Mouse (Mus musculus) left cerebral cortex, adult 18-20 months (tissue): ENCODE results near the gene Ctf2. TPM values are rescaled to one million over a fixed set of nuclear protein-coding genes. Genes with fewer than 3 reads are reported as not detected.
"Not testable (repeated sequence)": the region's sequence is repeated elsewhere in the genome, so short reads cannot be mapped to it uniquely, and the experiment has no call there.

Experiments used
- DNase-seq, 2 experiments: peaks; one replicate each; pipeline ENCODE4 v3.0.0; 2021 to 2022; ENCODE audit warnings: low spot score in 2 of 2, mixed read lengths in 1 of 2
- long read RNA-seq, 2 experiments: library from polyadenylated mRNA; stranded (forward); transcript quantifications; one replicate each; pipeline ENCODE4 v2.0.0; 2021
- total RNA-seq, 2 experiments: library from RNA; stranded (reverse); gene quantifications; 2 replicates each; pipeline ENCODE4 v1.2.3; 2021

The Ctf2 gene
- not detected for total RNA-seq
- long read RNA-seq, experiment 1: 0 reads
- long read RNA-seq, experiment 2: 0 reads

DNA sequence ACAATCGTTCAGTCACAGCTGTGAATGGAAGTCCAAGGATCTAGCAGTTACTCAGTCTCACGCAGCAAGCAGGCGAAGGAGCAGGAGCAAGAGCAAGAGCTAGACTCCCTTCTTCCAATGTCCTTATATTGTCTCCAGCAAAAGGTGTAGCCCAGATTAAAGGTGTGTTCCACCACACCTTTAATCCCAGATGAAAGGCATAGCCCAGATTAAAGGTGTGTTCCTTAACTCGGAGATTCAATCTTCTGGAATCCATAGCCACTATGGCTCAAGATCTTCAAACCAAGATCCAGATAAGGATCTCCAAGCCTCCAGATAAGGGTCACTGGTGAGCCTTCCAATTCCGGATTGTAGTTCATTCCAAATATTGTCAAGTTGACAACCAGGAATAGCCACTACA lies at the start of gene Ctf2:
Ctf2 (minus strand) TSS at position 101 of the 400 bp plus-strand sequence.
- not testable (repeated sequence) for DNase-seq

DNA sequence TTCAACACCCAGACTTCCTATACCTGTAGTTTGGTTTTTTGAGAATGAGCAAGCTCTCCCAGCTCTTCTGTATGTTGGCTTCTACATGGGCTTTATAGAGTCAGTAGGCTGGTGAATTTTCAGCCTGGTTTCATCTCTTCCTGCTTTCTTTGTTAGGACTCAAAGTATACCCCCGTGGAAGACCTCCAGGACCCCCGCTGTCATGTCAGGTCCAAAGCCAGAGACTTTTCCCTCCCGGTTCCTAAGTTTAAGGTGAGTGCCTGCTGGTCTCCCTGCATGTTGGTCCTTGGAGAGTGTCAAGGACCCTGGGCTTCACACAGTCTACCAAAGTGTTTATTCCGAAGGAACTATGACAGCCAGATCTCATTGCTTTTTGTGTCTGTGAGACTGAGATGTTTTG lies 46.4 kb upstream of the Ctf2 start:
- no peak for DNase-seq

DNA sequence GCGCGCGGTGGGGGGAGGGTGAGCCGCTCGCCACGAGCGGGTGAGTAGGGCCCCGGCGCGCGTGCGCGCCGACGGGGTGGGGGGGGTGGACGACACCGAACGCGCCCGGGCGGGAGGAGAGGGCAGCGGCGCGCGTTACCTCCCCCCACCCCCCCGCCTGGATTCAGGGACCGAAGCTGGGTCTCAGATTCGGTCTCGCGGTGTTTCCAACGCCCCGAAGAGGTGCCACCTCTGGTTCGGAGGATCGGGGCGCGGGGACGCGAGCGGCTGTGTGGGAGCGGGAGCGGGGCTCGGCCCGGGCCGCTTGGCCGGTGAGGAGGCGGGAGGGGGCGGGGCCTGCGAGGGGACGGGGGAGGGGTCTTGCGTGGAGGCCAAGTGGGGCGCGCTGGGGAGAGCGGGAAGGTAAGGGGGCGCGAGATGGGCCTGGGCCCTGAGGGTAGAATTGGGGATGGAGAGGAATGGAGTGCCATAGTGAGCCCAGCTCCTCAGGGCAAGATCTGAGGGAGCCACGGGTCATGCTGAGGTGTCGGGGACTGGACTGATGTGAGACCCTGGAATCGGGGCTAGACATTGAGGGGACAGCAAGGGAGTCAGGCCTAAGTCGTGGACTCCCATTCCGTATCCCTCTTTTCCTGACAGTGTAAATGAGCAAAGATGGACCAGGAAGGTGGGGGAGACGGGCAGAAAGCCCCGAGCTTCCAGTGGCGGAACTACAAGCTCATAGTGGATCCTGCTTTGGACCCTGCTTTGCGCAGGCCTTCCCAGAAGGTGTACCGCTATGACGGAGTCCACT lies 45.7 kb upstream of the Ctf2 start:
- peak in 1 of 2 experiments; percentile 30 for DNase-seq

GRCm38 (mm10) chr7:127776878-127777473 lies 45.0 kb upstream of the Ctf2 start:
- DNase-seq: peak; percentile 96

DNA sequence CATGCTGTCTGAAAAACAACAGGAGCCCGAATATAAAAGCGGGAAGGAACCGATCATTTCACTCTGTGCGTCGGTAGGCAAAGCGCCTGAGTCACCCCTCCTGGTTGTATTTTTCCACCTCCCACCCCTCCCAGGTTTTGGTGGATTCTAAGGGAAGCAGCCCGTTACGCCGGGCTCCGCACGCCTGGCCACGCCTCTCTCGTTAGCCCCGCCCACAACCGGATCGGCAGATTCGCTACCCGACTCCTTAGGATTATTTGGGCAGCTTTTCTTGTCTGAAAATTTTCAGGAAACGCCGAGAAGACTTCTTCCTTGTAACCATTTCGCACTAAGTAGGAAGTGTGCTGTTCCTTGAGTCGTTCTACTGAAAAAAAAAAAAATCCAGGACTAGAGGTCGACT lies 44.5 kb upstream of the Ctf2 start, which contains the start of gene Setd1a:
Setd1a (plus strand) TSS at position 245 of the 400 bp plus-strand sequence.
- DNase-seq: peak; percentile 89 to 90

DNA sequence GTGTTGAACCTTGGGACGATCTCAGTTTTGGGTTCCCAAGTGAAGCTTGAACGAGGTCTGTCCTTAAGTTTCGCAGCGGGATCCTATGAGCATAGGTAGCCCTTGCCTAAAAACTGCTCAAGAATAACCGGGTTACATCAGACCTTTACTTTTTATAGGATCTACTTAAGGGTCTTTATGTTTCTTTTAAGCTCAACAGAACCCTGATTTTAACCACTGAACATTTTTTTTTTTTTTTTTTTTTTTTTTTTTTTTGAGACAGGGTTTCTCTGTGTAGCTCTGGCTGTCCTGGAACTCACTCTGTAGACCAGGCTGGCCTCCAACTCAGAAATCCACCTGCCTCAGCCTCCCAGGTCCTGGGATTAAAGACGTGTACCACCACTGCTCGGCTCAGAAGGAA lies 43.9 kb upstream of the Ctf2 start:
- DNase-seq: not testable (repeated sequence)

GRCm38 (mm10) chr7:127773664-127774384 lies 41.9 kb upstream of the Ctf2 start:
- DNase-seq: peak; percentile 59 to 66

DNA sequence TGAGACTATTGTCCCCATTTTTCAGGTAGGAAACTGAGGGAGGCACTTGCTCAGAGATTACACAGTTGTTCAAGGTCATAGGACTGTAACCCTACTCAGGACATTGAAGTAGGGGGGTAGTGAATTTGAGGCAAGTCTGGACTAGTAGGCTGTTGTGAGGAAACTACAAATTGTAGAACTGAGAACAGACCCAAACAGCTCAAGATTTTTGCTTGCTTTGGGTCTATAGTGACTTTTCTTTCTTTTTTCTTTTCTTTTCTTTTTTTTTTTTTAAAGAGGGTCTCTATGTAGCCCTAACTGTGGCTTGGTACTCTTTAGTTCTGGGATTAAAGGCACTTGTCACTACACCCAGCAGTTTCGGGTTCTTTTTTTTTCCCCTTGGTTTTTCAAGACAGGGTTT lies 40.6 kb upstream of the Ctf2 start:
- no peak for DNase-seq

DNA sequence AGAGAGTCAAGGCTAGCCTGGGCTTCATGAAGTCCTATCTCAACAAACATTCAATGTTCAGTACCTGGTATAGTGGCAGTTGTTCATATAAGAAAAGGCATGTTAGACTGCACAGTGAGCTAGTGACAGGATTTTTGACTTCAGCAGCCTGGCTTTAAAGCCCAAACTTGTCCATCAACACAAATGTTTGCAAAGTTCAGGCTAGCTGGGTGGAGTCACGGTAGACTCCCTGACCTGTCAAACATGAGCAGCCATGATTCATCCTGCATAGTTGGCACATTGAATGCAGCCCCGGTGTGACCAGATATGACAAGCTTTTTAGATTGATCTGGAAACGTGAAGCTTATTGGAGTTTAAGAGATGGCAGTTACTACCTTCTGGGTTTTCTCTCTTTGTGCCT lies 40.1 kb upstream of the Ctf2 start:
- DNase-seq: no peak

- DNase-seq: peak in 1 of 2 experiments; percentile 67
Measured at GRCm38 (mm10) chr7:127771262-127771661, 39.3 kb upstream of the Ctf2 start.

- no peak for DNase-seq
Measured at GRCm38 (mm10) chr7:127770039-127770905, 38.3 kb upstream of the Ctf2 start.

GRCm38 (mm10) chr7:127769651-127770038 lies 37.7 kb upstream of the Ctf2 start, which contains the start of gene Orai3:
TSS of gene Orai3 (plus strand) at chr7:127769815.
- peak; percentile 77 to 83 for DNase-seq

GRCm38 (mm10) chr7:127768997-127769593 lies 37.1 kb upstream of the Ctf2 start:
- peak; percentile 94 to 96 for DNase-seq

GRCm38 (mm10) chr7:127768346-127768996 lies 36.5 kb upstream of the Ctf2 start:
- no peak for DNase-seq

DNA sequence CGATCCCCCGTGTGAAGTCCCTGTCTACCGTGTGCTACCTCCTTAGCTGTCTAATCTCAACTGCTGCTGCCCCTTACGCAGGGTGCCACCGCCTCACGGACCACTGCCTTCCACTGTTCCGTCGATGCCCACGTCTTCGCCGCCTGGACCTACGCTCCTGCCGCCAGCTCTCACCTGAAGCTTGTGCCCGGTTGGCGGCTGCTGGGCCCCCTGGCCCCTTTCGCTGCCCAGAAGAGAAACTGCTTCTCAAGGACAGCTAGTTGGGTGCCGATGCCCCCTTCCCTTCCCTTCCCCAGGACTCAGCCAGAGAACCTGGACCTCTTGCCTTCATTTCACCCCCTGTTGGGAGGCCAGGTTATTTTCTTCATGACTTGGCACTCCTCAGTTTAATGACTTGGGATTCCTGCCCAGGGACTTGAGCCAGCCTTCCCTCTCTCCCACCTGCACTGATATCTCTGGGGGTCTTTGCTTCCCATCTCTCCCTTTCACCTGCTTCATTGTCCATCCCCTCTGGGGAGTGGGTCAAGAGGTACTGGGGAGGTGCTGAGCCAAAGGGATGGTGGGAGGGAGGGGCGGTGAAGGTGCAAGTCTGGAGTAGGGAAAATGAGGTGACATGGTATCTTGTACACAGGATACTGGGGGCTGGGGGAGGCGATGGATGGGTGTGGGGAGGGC lies 35.8 kb upstream of the Ctf2 start:
- DNase-seq: no peak

DNA sequence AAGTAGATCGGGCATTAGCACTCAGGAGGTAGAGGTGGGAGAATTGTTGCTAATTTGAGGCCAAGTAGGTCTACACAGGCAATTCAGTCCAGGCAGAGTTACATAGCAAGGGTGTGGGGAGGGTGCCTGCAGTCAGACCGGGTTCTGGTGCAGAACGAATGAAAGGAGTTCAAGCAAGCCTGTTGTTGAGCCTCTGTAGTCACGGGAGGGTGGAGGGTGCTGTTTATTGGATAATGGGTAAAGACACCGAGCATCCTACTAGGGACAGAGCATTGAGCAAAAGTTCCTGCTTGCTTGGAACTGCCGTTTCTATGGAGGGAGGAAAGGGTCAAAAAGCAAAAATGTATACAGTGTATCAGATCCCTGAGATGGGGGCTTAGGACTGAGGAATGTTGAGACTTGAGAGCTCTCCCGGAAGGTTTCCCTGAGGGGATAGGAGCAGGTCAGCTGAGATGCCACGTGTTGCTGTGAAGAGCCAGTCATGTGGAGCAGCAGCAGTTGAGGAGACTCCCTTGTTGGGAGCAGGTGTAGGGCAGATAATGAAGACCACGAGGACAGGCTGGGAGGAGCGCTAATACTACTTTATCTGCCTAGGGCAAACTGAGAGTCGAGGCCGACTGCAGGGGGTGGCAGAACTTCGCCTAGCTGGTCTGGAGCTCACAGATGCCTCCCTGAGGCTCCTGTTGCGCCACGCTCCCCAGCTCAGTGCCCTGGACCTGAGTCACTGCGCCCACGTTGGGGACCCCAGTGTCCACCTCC lies 35.1 kb upstream of the Ctf2 start:
- no peak for DNase-seq

DNA sequence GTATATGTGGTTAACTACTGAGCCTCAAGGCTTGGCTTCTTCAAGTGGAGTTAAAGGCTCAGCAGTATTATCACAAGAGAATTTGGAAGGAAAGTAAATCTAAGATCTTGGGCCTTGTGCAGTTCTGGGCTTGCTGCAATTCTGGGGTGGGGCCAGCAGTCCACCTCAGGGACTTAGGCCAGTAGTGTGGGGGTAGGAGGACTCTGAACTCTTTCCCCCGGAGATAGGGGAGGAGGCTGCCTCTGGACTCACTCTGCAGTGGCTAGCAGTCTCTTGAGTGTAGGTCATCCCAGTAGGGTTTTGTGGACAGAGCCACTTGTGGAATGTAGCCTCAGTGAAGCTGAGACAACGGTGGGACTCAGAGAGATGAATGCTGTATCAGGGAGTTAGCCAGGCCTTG lies 33.8 kb upstream of the Ctf2 start:
- no peak for DNase-seq

- DNase-seq: no peak
Measured at GRCm38 (mm10) chr7:127763642-127764041, 31.7 kb upstream of the Ctf2 start.

- DNase-seq: peak in 1 of 2 experiments; percentile 63
Measured at GRCm38 (mm10) chr7:127761026-127761425, 29.1 kb upstream of the Ctf2 start.
